Mouse (Mus musculus) heart, postnatal 0 days (tissue): ENCODE measurements around the gene Shisa9. TPM values are rescaled to one million over a fixed set of nuclear protein-coding genes. Genes with fewer than 3 reads are reported as not detected.

Source experiments
- ATAC-seq: fragments of 200-750 bp; cut with Nextera tagmentation; 2 replicates; pipeline ENCODE4 v1.8.0; 2017; ENCODE audit warnings: low read depth, moderate number of reproducible peaks, moderate library complexity; ENCODE audit not compliant: insufficient read depth
- DNase-seq: peaks from one replicate; pipeline ENCODE4 v3.0.0-alpha.2; 2016; ENCODE audit warnings: low spot score
- H3K27ac ChIP-seq: fragments of 300-500 bp; sonication (generic); 2 replicates; pipeline ENCODE4 v1.5.1; 2014; ENCODE audit warnings: low read depth, mild to moderate bottlenecking
- H3K27me3 ChIP-seq: fragments of 300-500 bp; sonication (generic); 2 replicates; pipeline ENCODE4 v1.6.1; 2014; ENCODE audit warnings: low read length, mixed read lengths; ENCODE audit not compliant: control insufficient read depth, insufficient read depth
- H3K36me3 ChIP-seq: fragments of 300-500 bp; sonication (generic); replicated peaks from 2 replicates; pipeline ENCODE4 v1.6.1; 2014; ENCODE audit warnings: low read length, mixed read lengths; ENCODE audit not compliant: control insufficient read depth, insufficient read depth
- H3K4me1 ChIP-seq: fragments of 300-500 bp; sonication (generic); 2 replicates; pipeline ENCODE4 v1.6.1; 2014; ENCODE audit warnings: antibody characterized with exemption; ENCODE audit not compliant: control insufficient read depth, insufficient read depth
- H3K4me2 ChIP-seq: fragments of 300-500 bp; sonication (generic); 2 replicates; pipeline ENCODE4 v1.6.1; 2014; ENCODE audit warnings: low read depth, mild to moderate bottlenecking, low read length, moderate library complexity
- H3K4me3 ChIP-seq: fragments of 300-500 bp; sonication (generic); 2 replicates; pipeline ENCODE4 v1.5.1; 2014; ENCODE audit warnings: low read depth, low read length
- H3K9ac ChIP-seq: fragments of 300-500 bp; sonication (generic); replicated peaks from 2 replicates; pipeline ENCODE4 v1.6.1; 2014; ENCODE audit warnings: low read depth, low read length, mixed read lengths
- H3K9me3 ChIP-seq: fragments of 300-500 bp; sonication (generic); replicated peaks from 2 replicates; pipeline ENCODE4 v1.6.1; 2016; ENCODE audit warnings: low read length; ENCODE audit not compliant: control insufficient read depth
- CTCF ChIP-seq: IDR thresholded peaks from 2 replicates; pipeline ENCODE4 v1.5.1; 2016; ENCODE audit warnings: antibody characterized with exemption, control low read depth, low read depth
- EP300 ChIP-seq: IDR thresholded peaks from 2 replicates; pipeline ENCODE4 v1.6.1; 2016; ENCODE audit warnings: antibody characterized with exemption, low read depth
- WGBS: fragments of 180-500 bp; shearing (Covaris S2); extraction: QIAGEN DNeasy Blood & Tissue Kit; methylation state at CpG from one replicate; pipeline ENCODE4 v1.1.7; 2014; 5-methylcytosine and 5-hydroxymethylcytosine counted together
- polyA plus RNA-seq: library from polyadenylated mRNA; unstranded; fragments of >200 nt; fragmentation: Nextera tagmentation; extraction: Ambion mirVana; gene quantifications from 2 replicates; pipeline ENCODE4 v1.2.1, GENCODE M21; 2015
- total RNA-seq: library from RNA; depleted of rRNA; stranded (reverse); fragments of >200 nt; gene quantifications from 2 replicates; pipeline ENCODE4 v1.2.3, GENCODE M21; 2014; ENCODE audit warnings: low replicate concordance

Gene Shisa9
- total and polyA plus RNA-seq, 2 experiments from 2014 or later = 0.10 TPM; not detected in 1

DNA sequence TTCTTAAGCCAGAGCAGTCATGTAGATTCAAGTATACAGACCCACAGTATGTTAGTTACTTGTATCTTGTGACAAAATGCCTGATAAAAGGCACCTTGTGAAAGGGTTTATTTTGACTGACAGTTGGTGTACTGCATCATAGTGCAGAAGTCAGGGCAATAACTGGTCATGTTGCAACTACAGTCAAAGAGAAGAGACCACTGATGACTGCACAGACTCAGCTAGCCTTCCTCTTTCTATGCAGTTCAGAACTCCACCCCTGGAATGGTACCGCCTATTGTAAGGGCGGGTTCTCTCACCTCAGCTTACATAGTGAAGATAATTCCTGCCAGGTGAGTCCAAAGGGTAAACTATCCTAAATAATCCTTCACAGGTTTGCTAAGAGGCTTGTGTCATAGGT, 239.6 kb downstream of the Shisa9 start:
- H3K4me1 ChIP-seq = no peaks in the 10 kb centered on the region
- H3K9ac ChIP-seq = no peak overlapping the region
- no peaks in the 10 kb centered on the region for H3K36me3 ChIP-seq
- TF ChIP-seq EP300 (no peak), CTCF (no peak)
- no peak overlapping the region for H3K27ac ChIP-seq
- no peak overlapping the region for H3K4me2 ChIP-seq
- no peaks in the 10 kb centered on the region for H3K9me3 ChIP-seq
- 84% methylated on average over 2 of the region's 2 CpGs for WGBS
- no peak for ATAC-seq
- DNase-seq = no peak
- H3K27me3 ChIP-seq = no peaks in the 10 kb centered on the region
- no peak overlapping the region for H3K4me3 ChIP-seq

DNA sequence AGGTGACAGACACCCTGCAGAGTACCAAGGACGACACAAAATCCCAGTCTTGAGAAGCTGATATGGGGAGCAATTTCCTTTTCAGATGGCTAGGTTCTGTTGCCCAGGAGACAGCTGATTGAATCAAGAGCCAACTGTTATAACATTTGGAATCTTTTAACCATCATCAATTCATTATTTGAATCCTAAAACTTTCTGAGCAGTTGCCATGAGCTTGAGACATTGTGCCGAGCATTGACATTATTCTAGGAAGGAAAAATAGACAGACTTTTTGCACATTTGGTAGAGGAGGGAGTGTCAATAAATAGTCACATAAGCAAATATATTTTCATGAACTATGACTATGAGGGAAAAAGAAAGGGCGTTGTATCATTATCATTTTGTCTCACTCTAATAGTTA, 243.0 kb downstream of the Shisa9 start:
- Histone ChIP-seq H3K4me1 (no peaks in the 10 kb centered on the region), H3K27me3 (no peaks in the 10 kb centered on the region), H3K9me3 (no peaks in the 10 kb centered on the region), H3K36me3 (no peaks in the 10 kb centered on the region), H3K4me3 (no peak overlapping the region), H3K9ac (no peak overlapping the region), H3K4me2 (no peak overlapping the region), H3K27ac (no peak overlapping the region)
- ATAC-seq (no peak), DNase-seq (no peak)
- WGBS = 63% methylated on average over 3 of the region's 3 CpGs
- no peak for TF ChIP-seq CTCF

DNA sequence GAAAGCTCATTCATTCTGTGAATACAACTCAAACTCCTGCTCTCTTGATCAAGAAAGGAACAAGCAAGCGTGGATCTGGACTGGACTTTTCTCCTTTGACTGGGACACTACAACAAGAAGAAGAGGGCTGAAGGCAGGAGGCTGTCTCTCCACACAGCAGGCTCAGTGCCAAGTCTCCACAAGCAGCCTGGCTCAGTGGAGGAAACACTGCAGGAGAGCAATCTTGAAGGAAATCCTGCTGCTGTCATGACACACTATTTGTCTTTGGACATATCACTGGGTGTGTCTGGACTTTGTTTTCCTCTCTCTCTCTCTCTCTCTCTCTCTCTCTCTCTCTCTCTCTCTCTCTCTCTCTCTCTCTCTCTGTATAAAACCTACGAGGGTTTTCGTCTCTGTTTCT, 249.4 kb downstream of the Shisa9 start:
- Histone ChIP-seq H3K27me3 (no peaks in the 10 kb centered on the region), H3K9ac (no peak overlapping the region), H3K36me3 (no peaks in the 10 kb centered on the region), H3K4me1 (no peaks in the 10 kb centered on the region), H3K4me2 (no peak overlapping the region), H3K27ac (no peak overlapping the region), H3K9me3 (no peaks in the 10 kb centered on the region), H3K4me3 (no peak overlapping the region)
- DNase-seq (peak; percentile 51), ATAC-seq (peak; percentile 27; the same call in 1 of the 2 replicates)
- TF ChIP-seq EP300 (no peak), CTCF (no peak)
- 58% methylated on average over 3 of the region's 3 CpGs for WGBS

DNA sequence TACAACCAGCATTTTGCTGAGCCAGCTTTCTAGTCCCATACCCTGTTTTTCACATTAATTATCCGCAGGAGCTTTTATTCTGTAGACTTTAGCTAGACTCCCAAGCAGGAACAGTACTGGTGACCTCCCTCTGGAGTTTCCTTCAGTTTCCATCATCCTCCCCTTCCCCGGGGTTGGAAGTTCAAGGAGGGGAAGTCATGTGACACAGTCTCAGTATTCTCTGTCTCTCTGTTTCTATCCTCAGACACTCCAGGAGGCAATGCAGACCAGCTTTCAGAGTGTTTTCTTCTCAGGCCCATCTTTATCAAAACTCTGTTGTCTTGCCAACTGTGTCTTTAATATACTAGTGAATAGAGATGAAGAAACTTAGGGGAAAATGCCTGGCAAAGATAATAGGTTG, 250.4 kb downstream of the Shisa9 start:
- no peak for TF ChIP-seq EP300
- peak; percentile 7; the same call in 1 of the 2 replicates for TF ChIP-seq CTCF
- ATAC-seq (peak; percentile 75; the same call in 1 of the 2 replicates), DNase-seq (peak; percentile 33)
- Histone ChIP-seq H3K36me3 (no peaks in the 10 kb centered on the region), H3K4me2 (no peak overlapping the region), H3K27me3 (no peaks in the 10 kb centered on the region), H3K9ac (no peak overlapping the region), H3K4me3 (no peak overlapping the region), H3K9me3 (no peaks in the 10 kb centered on the region), H3K4me1 (no peaks in the 10 kb centered on the region), H3K27ac (no peak overlapping the region)
- WGBS = 32% methylated on average over 2 of the region's 2 CpGs

DNA sequence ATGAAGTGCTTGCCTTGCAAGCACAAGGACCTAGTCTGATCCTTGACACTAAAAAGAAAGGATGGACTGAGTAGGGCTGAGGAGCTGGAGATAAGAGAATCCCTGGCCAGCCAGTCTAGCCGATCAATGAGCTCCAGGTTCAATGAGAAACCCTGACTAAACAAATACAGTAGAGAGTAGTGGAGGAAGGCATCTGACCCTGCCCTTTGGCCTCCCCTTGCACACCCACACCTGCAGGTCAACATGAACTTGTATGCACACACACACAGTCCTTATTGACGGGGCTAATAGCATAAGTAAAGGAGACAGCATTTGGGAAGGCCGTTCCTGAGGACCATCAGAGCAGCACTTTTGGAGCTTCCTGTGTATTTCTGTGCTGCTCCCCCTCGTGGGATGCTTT, 254.7 kb downstream of the Shisa9 start:
- Histone ChIP-seq H3K4me2 (no peak overlapping the region), H3K9ac (no peak overlapping the region), H3K27ac (no peak overlapping the region), H3K4me3 (no peak overlapping the region), H3K27me3 (no peaks in the 10 kb centered on the region), H3K9me3 (no peaks in the 10 kb centered on the region), H3K36me3 (no peaks in the 10 kb centered on the region), H3K4me1 (no peaks in the 10 kb centered on the region)
- no peak for TF ChIP-seq EP300
- no peak for TF ChIP-seq CTCF
- no peak for DNase-seq
- no peak for ATAC-seq
- WGBS = 53% methylated on average over 4 of the region's 4 CpGs

DNA sequence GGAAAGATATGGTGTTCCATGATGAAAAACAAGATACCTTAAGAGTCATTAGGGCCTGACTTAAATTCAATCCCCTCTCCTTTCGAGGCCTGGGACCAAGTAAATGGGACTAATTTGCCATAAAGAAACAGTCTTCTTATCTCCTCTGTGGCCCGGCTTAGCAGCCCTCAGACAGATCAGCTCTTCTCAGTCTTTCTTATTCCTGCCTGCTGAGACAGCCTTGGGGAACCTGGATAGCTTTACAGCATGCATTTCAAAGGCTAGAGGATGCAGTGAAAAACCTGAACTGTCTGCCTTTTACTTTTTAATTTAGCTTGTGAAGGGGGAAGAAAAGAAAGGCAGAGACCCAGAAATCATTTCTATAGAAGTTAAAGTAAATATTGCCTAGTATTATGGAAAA, 275.4 kb downstream of the Shisa9 start:
- TF ChIP-seq CTCF (no peak), EP300 (no peak)
- Histone ChIP-seq H3K9me3 (no peaks in the 10 kb centered on the region), H3K27me3 (no peaks in the 10 kb centered on the region), H3K4me2 (no peak overlapping the region), H3K4me3 (no peak overlapping the region), H3K9ac (no peak overlapping the region), H3K36me3 (no peaks in the 10 kb centered on the region), H3K4me1 (no peaks in the 10 kb centered on the region), H3K27ac (no peak overlapping the region)
- ATAC-seq = no peak
- no peak for DNase-seq
- WGBS = 6% methylated on average over 2 of the region's 2 CpGs
